Mouse (Mus musculus): ENCODE measurements around the gene Tmem101. TPM values are rescaled to one million over a fixed set of nuclear protein-coding genes. Genes with fewer than 3 reads are reported as not detected.

Gene Tmem101
- polyA plus RNA-seq (2012; rRNA removed): 28.4 and 31.4 TPM in 2 replicates

DNA sequence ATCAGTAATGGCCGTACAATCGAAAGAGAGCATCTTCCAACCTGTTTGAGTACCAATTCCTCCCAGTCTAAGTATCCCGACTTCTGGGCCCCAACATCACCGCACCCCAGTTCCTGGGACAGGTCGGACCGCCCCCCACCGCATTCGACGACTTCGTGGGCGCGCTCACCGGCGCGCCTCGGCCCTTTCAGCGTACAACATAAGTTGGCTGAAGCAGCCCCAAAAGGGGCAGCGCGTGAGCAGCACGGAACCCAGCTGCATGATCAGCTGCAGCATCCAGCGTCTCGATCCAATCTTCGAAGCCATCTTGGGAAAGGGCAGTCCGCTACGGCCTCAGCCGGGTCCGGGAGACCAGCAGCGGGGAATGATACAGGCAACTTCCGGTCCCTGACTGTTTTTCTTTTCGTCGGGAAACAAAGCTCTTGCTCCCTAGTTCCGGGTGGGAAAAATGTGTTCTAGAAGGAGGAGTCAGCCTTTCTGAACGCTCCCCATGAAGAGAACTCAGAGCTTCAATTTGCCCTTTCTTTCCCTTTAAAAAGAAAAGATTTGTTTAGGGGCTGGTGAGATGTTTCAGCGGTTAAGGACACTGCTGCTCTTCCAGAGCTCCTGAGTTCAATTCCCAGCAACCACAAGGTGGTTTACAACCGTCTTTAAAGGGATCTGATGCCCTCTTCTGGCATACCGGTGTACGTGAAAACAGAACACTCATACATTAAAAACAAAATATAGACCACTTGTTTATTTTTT is at the start of gene Tmem101:
Tmem101 (minus strand) TSS at position 366 of the 747 bp plus-strand sequence.
- Histone ChIP-seq H3K4me1 (ENCODE audit: control insufficient read depth, insufficient read depth, low read length) (peaks cover 2% of the 10 kb centered on the region; the same call in 1 of the 2 replicates), H3K4me3 (ENCODE audit: insufficient read depth, low read length) (peak within 1 kb of the TSS; percentile 68), H3K27ac (ENCODE audit: insufficient read depth, low read length) (no peak within 1 kb of the TSS)
- TF ChIP-seq CTCF (IDR thresholded peaks at IDR 0.05; ENCODE audit: extremely low read depth, insufficient read depth, low read length) (no peak), POLR2A (IDR thresholded peaks at IDR 0.05; ENCODE audit: extremely low read depth, insufficient read depth, low read length) (peak; percentile 78; the same call in 1 of the 2 replicates)

- peak; percentile 28; the same call in 1 of the 2 replicates for TF ChIP-seq CTCF (IDR thresholded peaks at IDR 0.05; ENCODE audit: extremely low read depth, insufficient read depth, low read length)
- no peak for TF ChIP-seq POLR2A (IDR thresholded peaks at IDR 0.05; ENCODE audit: extremely low read depth, insufficient read depth, low read length)
- Histone ChIP-seq H3K4me3 (ENCODE audit: insufficient read depth, low read length) (no peak overlapping the region), H3K4me1 (ENCODE audit: control insufficient read depth, insufficient read depth, low read length) (0 out of 2 replicates have a peak, but pooled peaks cover 1% of the 10 kb centered on the region), H3K27ac (ENCODE audit: insufficient read depth, low read length) (no peak overlapping the region)
Observed at GRCm38 (mm10) chr11:102201408-102201821, 45.2 kb upstream of the Tmem101 start.

- H3K27ac ChIP-seq (ENCODE audit: insufficient read depth, low read length): no peak overlapping the region
- TF ChIP-seq CTCF (IDR thresholded peaks at IDR 0.05; ENCODE audit: extremely low read depth, insufficient read depth, low read length): no peak
- TF ChIP-seq POLR2A (IDR thresholded peaks at IDR 0.05; ENCODE audit: extremely low read depth, insufficient read depth, low read length): no peak
- 0 out of 2 replicates have a peak, but pooled peaks cover 1% of the 10 kb centered on the region for H3K4me1 ChIP-seq (ENCODE audit: control insufficient read depth, insufficient read depth, low read length)
- H3K4me3 ChIP-seq (ENCODE audit: insufficient read depth, low read length): no peak overlapping the region
Observed at GRCm38 (mm10) chr11:102199856-102200255, 43.7 kb upstream of the Tmem101 start.

GRCm38 (mm10) chr11:102198245-102198644 is 42.0 kb upstream of the Tmem101 start:
- Histone ChIP-seq H3K4me3 (ENCODE audit: insufficient read depth, low read length) (no peak overlapping the region), H3K27ac (ENCODE audit: insufficient read depth, low read length) (no peak overlapping the region), H3K4me1 (ENCODE audit: control insufficient read depth, insufficient read depth, low read length) (0 out of 2 replicates have a peak, but pooled peaks cover 1% of the 10 kb centered on the region)
- TF ChIP-seq POLR2A (IDR thresholded peaks at IDR 0.05; ENCODE audit: extremely low read depth, insufficient read depth, low read length) (no peak), CTCF (IDR thresholded peaks at IDR 0.05; ENCODE audit: extremely low read depth, insufficient read depth, low read length) (no peak)

- TF ChIP-seq POLR2A (IDR thresholded peaks at IDR 0.05; ENCODE audit: extremely low read depth, insufficient read depth, low read length) (no peak), CTCF (IDR thresholded peaks at IDR 0.05; ENCODE audit: extremely low read depth, insufficient read depth, low read length) (no peak)
- H3K4me1 ChIP-seq (ENCODE audit: control insufficient read depth, insufficient read depth, low read length): no peaks in the 10 kb centered on the region
- H3K4me3 ChIP-seq (ENCODE audit: insufficient read depth, low read length): no peak overlapping the region
- no peak overlapping the region for H3K27ac ChIP-seq (ENCODE audit: insufficient read depth, low read length)
Observed at GRCm38 (mm10) chr11:102196018-102196797, 40.0 kb upstream of the Tmem101 start.

DNA sequence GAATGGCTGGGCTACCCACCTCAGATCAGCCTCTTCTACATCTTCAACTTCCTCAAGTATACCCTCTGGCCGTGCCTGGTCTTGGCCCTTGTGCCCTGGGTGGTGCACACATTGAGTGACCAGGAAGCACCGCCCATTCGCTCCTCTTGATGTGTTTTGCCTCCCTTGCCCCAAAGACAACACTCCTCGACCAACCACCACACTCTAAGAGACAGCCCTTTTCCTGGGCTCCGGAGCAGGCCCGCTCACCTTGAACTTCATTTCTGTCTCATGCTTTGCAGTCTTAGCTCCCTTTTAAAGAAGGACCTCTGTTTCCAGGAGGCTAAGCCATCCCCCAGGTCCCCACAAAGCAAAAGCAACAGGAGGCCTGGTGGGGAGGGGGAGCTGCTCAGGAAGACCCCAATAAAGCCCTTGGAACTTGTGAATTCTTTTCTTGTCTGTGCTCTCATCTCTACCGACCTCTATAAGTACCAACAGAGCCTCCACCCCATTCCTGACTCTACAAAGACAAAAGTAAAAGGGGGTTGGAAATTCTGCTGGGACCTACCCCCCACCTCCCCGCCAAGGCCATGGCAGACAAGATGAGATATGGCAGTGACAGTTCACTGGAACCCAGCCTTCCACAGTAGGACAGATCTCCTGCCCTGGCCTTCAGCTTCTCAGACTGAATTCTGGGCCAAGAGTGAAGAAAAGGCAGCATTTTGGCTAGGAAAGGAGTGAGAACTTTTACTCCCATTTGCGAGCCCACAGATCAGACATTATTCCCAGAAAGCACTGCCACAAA is 37.6 kb upstream of the Tmem101 start:
- peaks cover 3% of the 10 kb centered on the region; the same call in 1 of the 2 replicates for H3K4me1 ChIP-seq (ENCODE audit: control insufficient read depth, insufficient read depth, low read length)
- TF ChIP-seq POLR2A (IDR thresholded peaks at IDR 0.05; ENCODE audit: extremely low read depth, insufficient read depth, low read length) (no peak), CTCF (IDR thresholded peaks at IDR 0.05; ENCODE audit: extremely low read depth, insufficient read depth, low read length) (no peak)
- H3K27ac ChIP-seq (ENCODE audit: insufficient read depth, low read length): no peak overlapping the region
- H3K4me3 ChIP-seq (ENCODE audit: insufficient read depth, low read length): no peak overlapping the region

- Histone ChIP-seq H3K27ac (ENCODE audit: insufficient read depth, low read length) (no peak overlapping the region), H3K4me3 (ENCODE audit: insufficient read depth, low read length) (no peak overlapping the region), H3K4me1 (ENCODE audit: control insufficient read depth, insufficient read depth, low read length) (peaks cover 3% of the 10 kb centered on the region; the same call in 1 of the 2 replicates)
- no peak for TF ChIP-seq CTCF (IDR thresholded peaks at IDR 0.05; ENCODE audit: extremely low read depth, insufficient read depth, low read length)
- TF ChIP-seq POLR2A (IDR thresholded peaks at IDR 0.05; ENCODE audit: extremely low read depth, insufficient read depth, low read length): no peak
Observed at GRCm38 (mm10) chr11:102190848-102191247, 34.6 kb upstream of the Tmem101 start.

- Histone ChIP-seq H3K4me1 (ENCODE audit: control insufficient read depth, insufficient read depth, low read length) (peaks cover 3% of the 10 kb centered on the region; the same call in 1 of the 2 replicates), H3K4me3 (ENCODE audit: insufficient read depth, low read length) (peak within 1 kb of the TSS; percentile 56), H3K27ac (ENCODE audit: insufficient read depth, low read length) (no peak within 1 kb of the TSS)
- TF ChIP-seq CTCF (IDR thresholded peaks at IDR 0.05; ENCODE audit: extremely low read depth, insufficient read depth, low read length) (no peak), POLR2A (IDR thresholded peaks at IDR 0.05; ENCODE audit: extremely low read depth, insufficient read depth, low read length) (peak; percentile 71; the same call in 1 of the 2 replicates)
Observed at GRCm38 (mm10) chr11:102189461-102190436, 33.5 kb upstream of the Tmem101 start, which contains the start of gene G6pc3. TSS of gene G6pc3 (plus strand) at chr11:102189620.

Measured in cortical plate, adult 2 months (tissue).